Mouse (Mus musculus): ENCODE results near the gene Mapkapk3.

DNA sequence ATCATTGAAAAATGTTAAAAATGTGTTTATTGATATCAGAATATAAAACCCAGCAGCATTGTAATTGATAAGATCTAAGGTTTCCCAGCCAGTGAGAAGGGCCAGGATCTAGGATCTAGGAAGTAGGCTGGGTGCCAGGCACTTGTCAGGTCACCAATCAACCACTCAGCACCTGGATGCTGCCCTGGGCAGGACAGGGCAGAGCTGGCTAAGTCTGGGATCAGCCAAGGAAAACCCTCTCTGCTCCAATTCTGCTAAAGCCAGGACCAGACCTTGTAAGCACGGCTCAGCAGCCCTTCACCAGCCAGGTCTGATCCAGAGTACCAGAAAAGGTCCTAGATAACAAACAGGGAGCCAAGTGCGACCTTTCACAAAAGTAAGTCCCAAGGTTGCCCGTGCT, 34.8 kb downstream of the Mapkapk3 start:
- TF ChIP-seq POLR2A (IDR thresholded peaks at IDR 0.05; ENCODE audit: low read depth, low read length) (no peak), CTCF (IDR thresholded peaks at IDR 0.05; ENCODE audit: borderline replicate concordance, insufficient read depth, low read length) (no peak)
